Mouse (Mus musculus): ENCODE data around the gene Kcnt2. TPM values are rescaled to one million over a fixed set of nuclear protein-coding genes. Genes with fewer than 3 reads are reported as not detected.

Gene Kcnt2
- polyA plus RNA-seq, 1 experiment: 0.23 TPM

DNA sequence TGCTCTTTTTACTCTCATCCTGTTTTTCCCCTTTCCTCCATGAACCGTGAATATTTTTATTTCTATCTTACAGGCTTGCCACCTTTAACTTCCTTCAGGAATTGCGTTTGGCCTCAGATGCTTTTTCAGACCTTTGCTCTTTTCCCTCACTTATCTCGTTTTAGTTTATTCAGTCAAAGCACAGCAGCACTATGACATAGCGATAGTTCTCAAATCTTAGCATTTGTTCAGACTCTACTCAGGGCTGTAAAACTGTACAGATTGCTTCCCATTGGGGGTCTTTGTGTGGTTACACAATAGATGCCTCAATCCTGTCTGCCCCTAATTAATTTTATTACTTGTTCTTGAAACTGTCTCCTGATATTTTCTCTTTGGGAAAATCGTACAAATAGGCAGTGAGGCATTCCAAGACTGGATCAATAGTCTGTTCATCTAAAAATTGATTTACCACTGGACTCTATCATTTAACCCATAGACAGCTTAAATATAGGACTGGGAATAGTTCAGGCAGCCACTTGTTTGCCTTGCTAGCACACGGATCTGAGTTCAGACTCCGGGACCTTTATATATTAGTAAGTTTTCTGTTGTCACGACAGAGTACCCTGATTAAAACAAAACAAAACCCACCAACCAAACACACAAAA is 20.8 kb downstream of the Kcnt2 start:
- no peak overlapping the region for H3K4me3 ChIP-seq (ENCODE audit: insufficient read depth, low read depth, low read length)
- TF ChIP-seq CTCF (conservative IDR thresholded peaks at IDR 0.05; ENCODE audit: insufficient read depth, insufficient read length, low read depth, low read length): no peak
- TF ChIP-seq POLR2A (IDR thresholded peaks at IDR 0.05; ENCODE audit: low read depth, low read length): no peak
- no peaks in the 10 kb centered on the region for H3K36me3 ChIP-seq (ENCODE audit: control insufficient read depth, insufficient read depth, low read length)
- no peak overlapping the region for H3K27ac ChIP-seq (ENCODE audit: insufficient read depth, low read depth, low read length)
- 49% methylated on average over 8 of the region's 8 CpGs for WGBS
- H3K4me1 ChIP-seq (ENCODE audit: control insufficient read depth, insufficient read depth, low read length): no peaks in the 10 kb centered on the region
- H3K27me3 ChIP-seq (replicated peaks; ENCODE audit: control insufficient read depth, insufficient read depth, low read length): no peaks in the 10 kb centered on the region
- no peak for DNase-seq

DNA sequence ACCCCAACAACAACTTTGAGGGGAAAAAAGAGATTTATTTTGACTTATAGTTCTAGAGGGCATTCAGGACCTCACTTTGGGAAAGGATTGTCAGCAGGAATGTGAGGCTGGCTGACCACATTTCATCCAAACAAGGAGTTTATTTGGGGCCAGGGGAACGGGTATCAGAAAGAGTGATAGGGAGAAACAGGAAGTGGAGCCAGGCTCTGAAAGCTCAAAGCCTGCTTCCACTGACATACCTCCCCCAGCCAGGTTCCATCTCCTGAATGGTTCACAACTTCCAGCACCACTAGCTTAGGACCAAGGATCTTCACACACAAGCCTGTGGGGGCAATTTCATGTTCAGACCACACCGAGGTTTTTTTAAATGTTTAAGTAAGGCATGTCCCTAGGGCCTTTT is 21.3 kb downstream of the Kcnt2 start:
- Histone ChIP-seq H3K27me3 (replicated peaks; ENCODE audit: control insufficient read depth, insufficient read depth, low read length) (no peaks in the 10 kb centered on the region), H3K4me1 (ENCODE audit: control insufficient read depth, insufficient read depth, low read length) (no peaks in the 10 kb centered on the region), H3K36me3 (ENCODE audit: control insufficient read depth, insufficient read depth, low read length) (no peaks in the 10 kb centered on the region), H3K27ac (ENCODE audit: insufficient read depth, low read depth, low read length) (no peak overlapping the region), H3K4me3 (ENCODE audit: insufficient read depth, low read depth, low read length) (no peak overlapping the region)
- 44% methylated on average over 2 of the region's 2 CpGs for WGBS
- no peak for DNase-seq
- TF ChIP-seq CTCF (conservative IDR thresholded peaks at IDR 0.05; ENCODE audit: insufficient read depth, insufficient read length, low read depth, low read length): no peak
- no peak for TF ChIP-seq POLR2A (IDR thresholded peaks at IDR 0.05; ENCODE audit: low read depth, low read length)

DNA sequence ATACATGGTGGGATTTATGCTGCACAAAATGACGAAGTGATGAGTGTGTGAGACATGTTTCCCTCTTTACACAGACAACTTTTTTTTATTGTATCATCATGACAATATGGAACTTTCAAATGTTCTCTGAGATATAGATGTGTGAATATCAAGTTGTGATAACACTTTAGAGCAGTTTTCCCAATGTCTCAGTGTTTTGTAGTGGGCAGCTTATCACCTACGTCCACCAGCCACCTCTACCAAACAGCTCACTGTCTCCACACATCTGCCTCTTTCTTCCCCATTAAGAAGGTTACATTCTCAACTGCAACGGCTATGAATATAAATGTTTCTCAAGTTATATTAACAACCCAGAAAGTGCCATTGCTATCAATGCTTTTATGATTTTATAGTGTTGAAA is 27.7 kb downstream of the Kcnt2 start:
- Histone ChIP-seq H3K36me3 (ENCODE audit: control insufficient read depth, insufficient read depth, low read length) (no peaks in the 10 kb centered on the region), H3K4me1 (ENCODE audit: control insufficient read depth, insufficient read depth, low read length) (no peaks in the 10 kb centered on the region), H3K27me3 (replicated peaks; ENCODE audit: control insufficient read depth, insufficient read depth, low read length) (no peaks in the 10 kb centered on the region), H3K4me3 (ENCODE audit: insufficient read depth, low read depth, low read length) (no peak overlapping the region), H3K27ac (ENCODE audit: insufficient read depth, low read depth, low read length) (no peak overlapping the region)
- no peak for DNase-seq
- TF ChIP-seq POLR2A (IDR thresholded peaks at IDR 0.05; ENCODE audit: low read depth, low read length) (no peak), CTCF (conservative IDR thresholded peaks at IDR 0.05; ENCODE audit: insufficient read depth, insufficient read length, low read depth, low read length) (no peak)
- 83% methylated on average over 3 of the region's 3 CpGs for WGBS

DNA sequence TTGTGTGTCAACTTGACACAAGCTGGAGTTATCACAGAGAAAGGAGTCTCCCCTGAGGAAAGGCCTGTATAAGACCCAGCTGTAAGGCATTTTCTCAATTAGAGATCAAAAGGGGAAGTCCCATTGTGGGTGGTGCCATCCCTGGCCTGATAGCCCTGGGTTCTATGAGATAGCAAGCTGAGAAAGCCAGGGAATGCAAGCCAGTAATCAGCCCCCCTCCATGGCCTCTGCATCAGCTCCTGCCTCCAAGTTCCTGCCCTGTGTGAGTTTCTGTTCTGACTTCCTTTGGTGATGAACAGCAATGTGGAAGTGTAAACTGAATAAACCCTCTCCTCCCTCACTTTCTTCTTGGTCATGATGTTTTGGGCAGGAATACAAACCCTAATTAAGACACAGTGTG is 29.9 kb downstream of the Kcnt2 start:
- no peak for DNase-seq
- Histone ChIP-seq H3K4me1 (ENCODE audit: control insufficient read depth, insufficient read depth, low read length) (no peaks in the 10 kb centered on the region), H3K27ac (ENCODE audit: insufficient read depth, low read depth, low read length) (no peak overlapping the region), H3K4me3 (ENCODE audit: insufficient read depth, low read depth, low read length) (no peak overlapping the region), H3K36me3 (ENCODE audit: control insufficient read depth, insufficient read depth, low read length) (no peaks in the 10 kb centered on the region), H3K27me3 (replicated peaks; ENCODE audit: control insufficient read depth, insufficient read depth, low read length) (no peaks in the 10 kb centered on the region)
- TF ChIP-seq CTCF (conservative IDR thresholded peaks at IDR 0.05; ENCODE audit: insufficient read depth, insufficient read length, low read depth, low read length): no peak

DNA sequence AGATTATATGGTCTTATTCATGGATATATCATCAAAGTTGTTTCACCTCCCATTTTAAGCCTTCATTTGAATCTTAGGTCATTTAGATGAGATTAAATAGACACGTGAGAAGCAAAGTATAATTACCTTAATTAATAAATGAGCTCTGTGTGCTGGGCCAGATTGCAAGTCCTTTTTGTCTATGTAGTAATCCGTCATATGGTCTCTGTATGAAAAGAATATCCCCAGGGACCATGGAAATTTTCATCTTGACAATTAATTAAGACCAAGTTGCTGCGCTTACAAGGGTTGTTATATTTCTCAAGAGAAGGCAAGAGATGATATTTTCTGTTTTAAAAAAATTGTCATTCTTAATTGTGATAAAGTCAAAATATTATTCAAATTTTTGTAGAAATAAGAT is 47.2 kb downstream of the Kcnt2 start:
- Histone ChIP-seq H3K27ac (ENCODE audit: insufficient read depth, low read depth, low read length) (no peak overlapping the region), H3K36me3 (ENCODE audit: control insufficient read depth, insufficient read depth, low read length) (no peaks in the 10 kb centered on the region), H3K27me3 (replicated peaks; ENCODE audit: control insufficient read depth, insufficient read depth, low read length) (no peaks in the 10 kb centered on the region), H3K4me3 (ENCODE audit: insufficient read depth, low read depth, low read length) (no peak overlapping the region), H3K4me1 (ENCODE audit: control insufficient read depth, insufficient read depth, low read length) (no peaks in the 10 kb centered on the region)
- 81% methylated on average over 3 of the region's 3 CpGs for WGBS
- TF ChIP-seq POLR2A (IDR thresholded peaks at IDR 0.05; ENCODE audit: low read depth, low read length) (no peak), CTCF (conservative IDR thresholded peaks at IDR 0.05; ENCODE audit: insufficient read depth, insufficient read length, low read depth, low read length) (no peak)
- no peak for DNase-seq

DNA sequence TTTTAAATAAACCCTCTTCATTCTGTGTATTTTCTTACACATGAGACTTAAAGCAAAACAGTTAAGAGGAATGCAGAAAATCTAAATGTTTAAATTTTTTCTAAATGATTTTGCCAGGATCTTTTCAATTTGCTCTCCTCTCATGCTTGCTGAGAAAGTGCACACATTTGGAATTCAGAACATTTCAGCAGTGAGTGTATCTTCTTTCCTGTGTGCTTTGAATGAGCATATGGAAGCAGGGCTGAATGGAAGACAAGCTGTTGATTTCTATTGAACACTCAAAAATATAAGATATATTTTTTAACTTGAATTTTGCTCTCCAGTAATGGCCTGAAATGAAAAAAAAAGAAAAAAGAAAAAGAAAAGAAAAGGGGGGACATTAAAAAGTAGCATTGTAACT is 49.5 kb downstream of the Kcnt2 start:
- Histone ChIP-seq H3K4me1 (ENCODE audit: control insufficient read depth, insufficient read depth, low read length) (no peaks in the 10 kb centered on the region), H3K27me3 (replicated peaks; ENCODE audit: control insufficient read depth, insufficient read depth, low read length) (no peaks in the 10 kb centered on the region), H3K36me3 (ENCODE audit: control insufficient read depth, insufficient read depth, low read length) (no peaks in the 10 kb centered on the region), H3K27ac (ENCODE audit: insufficient read depth, low read depth, low read length) (no peak overlapping the region), H3K4me3 (ENCODE audit: insufficient read depth, low read depth, low read length) (no peak overlapping the region)
- no peak for DNase-seq
- TF ChIP-seq CTCF (conservative IDR thresholded peaks at IDR 0.05; ENCODE audit: insufficient read depth, insufficient read length, low read depth, low read length): no peak

DNA sequence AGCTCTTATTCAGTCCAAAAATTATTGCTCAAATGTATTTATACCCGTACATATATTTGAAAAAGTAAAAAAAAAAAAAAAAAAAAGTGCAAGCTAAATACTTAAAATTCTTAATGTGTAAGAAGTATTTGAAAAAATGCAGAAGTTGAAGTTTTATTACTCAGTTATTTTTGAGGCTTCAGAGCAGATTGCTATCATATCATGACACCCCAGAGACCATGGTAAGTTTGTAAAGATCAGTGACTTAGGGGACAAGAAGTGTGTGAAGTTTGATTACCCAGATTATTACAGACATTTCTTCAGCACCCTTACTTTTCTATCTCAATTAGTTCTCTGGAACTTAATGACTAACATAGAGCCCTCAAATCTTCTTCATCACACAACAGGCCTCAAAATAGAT is 58.3 kb downstream of the Kcnt2 start:
- 79% methylated on average over 1 of the region's 1 CpGs for WGBS
- Histone ChIP-seq H3K27me3 (replicated peaks; ENCODE audit: control insufficient read depth, insufficient read depth, low read length) (no peaks in the 10 kb centered on the region), H3K36me3 (ENCODE audit: control insufficient read depth, insufficient read depth, low read length) (no peaks in the 10 kb centered on the region), H3K4me1 (ENCODE audit: control insufficient read depth, insufficient read depth, low read length) (no peaks in the 10 kb centered on the region), H3K27ac (ENCODE audit: insufficient read depth, low read depth, low read length) (no peak overlapping the region), H3K4me3 (ENCODE audit: insufficient read depth, low read depth, low read length) (no peak overlapping the region)
- no peak for TF ChIP-seq CTCF (conservative IDR thresholded peaks at IDR 0.05; ENCODE audit: insufficient read depth, insufficient read length, low read depth, low read length)
- no peak for TF ChIP-seq POLR2A (IDR thresholded peaks at IDR 0.05; ENCODE audit: low read depth, low read length)
- no peak for DNase-seq

DNA sequence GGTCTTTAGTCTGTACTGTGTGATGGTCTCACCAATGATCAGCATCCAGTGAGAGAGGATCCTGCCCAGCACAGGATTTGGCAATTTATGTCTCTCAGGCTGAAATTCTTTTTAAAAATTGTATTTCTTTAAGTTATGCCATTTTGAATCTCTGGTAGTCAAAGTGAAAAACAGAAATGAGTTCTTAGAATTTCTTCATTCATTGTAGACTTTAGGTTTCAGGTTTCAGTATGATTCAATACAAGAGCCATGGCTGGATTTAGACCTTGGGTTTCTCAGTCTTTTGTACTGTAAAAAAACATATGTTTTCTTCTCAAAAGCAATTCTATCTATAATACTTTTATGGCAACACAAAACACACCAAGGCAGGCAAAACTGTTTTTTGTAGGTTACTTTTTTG is 59.4 kb downstream of the Kcnt2 start:
- Histone ChIP-seq H3K27me3 (replicated peaks; ENCODE audit: control insufficient read depth, insufficient read depth, low read length) (no peaks in the 10 kb centered on the region), H3K4me1 (ENCODE audit: control insufficient read depth, insufficient read depth, low read length) (no peaks in the 10 kb centered on the region)

More for the DNA sequence above, 59.4 kb downstream of the Kcnt2 start:
- Histone ChIP-seq H3K36me3 (ENCODE audit: control insufficient read depth, insufficient read depth, low read length) (no peaks in the 10 kb centered on the region), H3K27ac (ENCODE audit: insufficient read depth, low read depth, low read length) (no peak overlapping the region), H3K4me3 (ENCODE audit: insufficient read depth, low read depth, low read length) (no peak overlapping the region)
- DNase-seq: no peak
- TF ChIP-seq POLR2A (IDR thresholded peaks at IDR 0.05; ENCODE audit: low read depth, low read length): no peak
- no peak for TF ChIP-seq CTCF (conservative IDR thresholded peaks at IDR 0.05; ENCODE audit: insufficient read depth, insufficient read length, low read depth, low read length)

Measured in kidney, adult 2 months (tissue).